Mouse (Mus musculus): ENCODE data around the gene Aars2.

- TF ChIP-seq CTCF (IDR thresholded peaks at IDR 0.05; ENCODE audit: extremely low read depth, insufficient read depth, low read length), result no peak
- no peak for TF ChIP-seq POLR2A (IDR thresholded peaks at IDR 0.05; ENCODE audit: extremely low read depth, insufficient read depth, low read length)
These were observed 43.6 kb downstream of the Aars2 start for GRCm38 (mm10) chr17:45550253-45550652.

Data from cortical plate, adult 2 months (tissue).